Mouse (Mus musculus): ENCODE measurements around the gene Zfp473.

Gene Zfp473

GRCm38 (mm10) chr7:44709881-44710280, 41.0 kb downstream of the Zfp473 start:
- 84% methylated on average over 5 of the region's 5 CpGs for WGBS

DNA sequence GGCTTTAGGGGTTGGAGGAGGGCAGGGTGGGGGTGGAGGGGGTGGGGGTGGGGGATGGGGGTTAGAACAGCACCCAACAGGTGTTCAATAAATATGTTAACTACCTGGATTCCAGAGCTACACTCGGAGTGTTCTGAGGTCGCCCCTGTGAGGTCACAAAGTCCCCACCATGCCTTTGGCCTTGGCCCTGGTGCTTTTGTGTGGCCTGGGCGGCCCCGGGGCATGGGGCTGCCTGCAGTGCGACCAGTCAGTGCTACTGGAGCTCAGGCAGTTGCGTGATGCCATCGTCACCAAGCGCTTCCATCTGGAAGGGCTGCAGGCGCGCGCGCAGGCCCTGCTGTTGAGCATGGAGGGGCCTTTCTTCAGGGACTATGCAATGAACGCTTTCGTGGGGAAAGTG, 42.3 kb downstream of the Zfp473 start, which contains the start of gene Izumo2:
Izumo2 (plus strand) TSS at position 169 of the 400 bp plus-strand sequence.
- 84% methylated on average over 14 of the region's 14 CpGs for WGBS

DNA sequence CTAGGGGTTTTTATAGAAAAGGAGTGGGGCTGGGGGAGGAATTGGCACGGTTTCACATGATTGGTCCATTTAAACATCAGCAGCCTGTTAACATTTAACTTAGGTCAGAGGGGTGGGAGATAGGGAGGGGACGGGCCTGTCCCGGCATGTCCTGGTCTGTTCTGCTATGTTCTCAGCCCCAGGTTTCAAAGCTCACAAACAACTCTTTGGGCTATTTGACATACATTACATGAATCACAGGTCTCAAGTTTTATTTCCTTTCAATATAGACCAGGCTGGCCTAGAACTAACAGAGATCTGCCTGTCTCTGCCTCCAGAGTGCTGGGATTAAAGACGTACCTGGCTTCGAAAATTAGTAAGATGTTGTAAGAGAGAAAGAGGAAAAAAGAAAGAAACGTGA, 42.8 kb downstream of the Zfp473 start:
- 91% methylated on average over 6 of the region's 6 CpGs for WGBS

DNA sequence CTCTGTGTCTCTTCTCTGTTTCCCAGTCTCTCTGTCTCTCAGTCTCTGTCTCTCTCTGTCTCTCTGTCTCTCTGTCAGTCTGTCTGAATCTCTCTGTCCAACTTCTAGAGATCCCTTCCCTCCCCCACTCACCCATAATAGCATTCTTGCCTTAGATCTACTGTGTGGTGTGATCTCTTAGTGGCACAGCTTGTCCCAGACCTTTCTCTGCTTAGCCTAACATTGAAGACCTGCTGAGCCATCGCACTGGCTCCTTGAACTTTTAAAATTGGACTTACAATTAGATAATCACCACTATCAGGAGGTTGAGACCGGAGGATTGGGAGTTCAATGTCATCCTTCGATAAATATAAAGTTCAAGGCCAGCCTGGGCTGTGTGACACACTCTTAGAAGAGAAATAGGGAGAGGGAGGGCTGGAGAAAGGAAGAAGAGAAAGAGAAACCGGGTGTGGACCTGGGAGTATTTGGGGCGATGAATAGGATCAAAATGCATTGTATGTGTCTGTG, 43.6 kb downstream of the Zfp473 start:
- 90% methylated on average over 5 of the region's 5 CpGs for WGBS

DNA sequence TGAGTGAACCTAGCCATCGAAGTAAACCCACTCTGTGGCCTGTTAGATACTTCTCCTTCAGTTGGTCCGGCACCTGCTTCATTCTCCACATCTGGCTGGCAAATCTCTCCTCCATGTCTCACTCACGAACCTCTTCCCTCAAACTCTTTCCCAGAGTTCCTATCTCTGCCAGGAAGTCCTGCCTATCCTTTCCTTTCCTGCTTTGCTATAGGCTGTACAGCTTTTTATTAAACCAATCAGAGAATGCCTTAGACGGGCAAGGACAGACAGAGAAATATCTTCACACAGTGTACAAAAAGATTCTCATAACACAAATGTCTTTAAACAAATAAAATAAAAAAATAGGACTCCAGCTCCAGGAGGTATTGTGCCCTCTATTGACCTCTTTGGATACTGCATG, 45.8 kb downstream of the Zfp473 start:
- WGBS = 89% methylated on average over 4 of the region's 4 CpGs

- 53% methylated on average over 3 of the region's 3 CpGs for WGBS
These were observed 46.5 kb downstream of the Zfp473 start for GRCm38 (mm10) chr7:44704363-44704762.

DNA sequence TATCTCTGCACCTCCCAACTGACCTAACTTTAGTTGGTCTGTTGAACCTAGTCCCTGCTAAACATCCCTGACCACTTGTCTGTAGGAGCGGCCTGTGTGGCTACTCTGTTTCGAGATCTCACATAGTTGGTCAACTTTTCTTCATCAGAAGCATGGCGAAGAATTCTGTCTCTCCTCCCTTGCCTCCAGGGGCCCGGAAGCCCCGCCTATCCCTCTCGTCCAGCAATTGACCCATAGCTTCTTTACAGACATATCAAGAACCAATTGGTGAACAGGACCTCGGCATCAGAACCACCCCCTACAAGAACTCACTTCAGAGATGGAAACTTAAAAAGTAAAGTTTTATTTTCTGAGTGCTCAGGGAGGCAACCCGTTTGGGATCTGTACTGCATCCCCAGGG, 47.9 kb downstream of the Zfp473 start:
- WGBS = 85% methylated on average over 8 of the region's 8 CpGs

DNA sequence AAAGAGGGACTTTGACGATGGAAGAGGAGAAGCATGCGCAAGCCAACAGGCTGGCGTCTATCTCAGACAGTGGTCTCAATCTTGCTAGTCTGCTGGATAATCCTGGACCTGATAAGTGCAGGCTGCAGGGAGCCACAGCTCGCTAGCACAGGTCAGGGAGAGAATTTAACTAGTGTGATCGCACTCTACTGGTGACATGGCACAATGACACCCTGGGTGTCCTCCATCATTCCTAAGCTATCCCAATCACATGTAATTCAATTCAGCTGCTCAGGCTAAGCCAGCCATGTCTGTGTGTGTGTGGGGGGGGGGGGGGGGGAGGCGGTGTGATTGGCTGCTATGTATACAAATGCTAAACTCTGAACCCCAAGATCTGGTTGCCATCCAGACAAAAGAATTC, 48.9 kb downstream of the Zfp473 start:
- WGBS = 26% methylated on average over 6 of the region's 6 CpGs

- WGBS = 70% methylated on average over 7 of the region's 7 CpGs
These were observed 52.9 kb downstream of the Zfp473 start for GRCm38 (mm10) chr7:44697980-44698379.

DNA sequence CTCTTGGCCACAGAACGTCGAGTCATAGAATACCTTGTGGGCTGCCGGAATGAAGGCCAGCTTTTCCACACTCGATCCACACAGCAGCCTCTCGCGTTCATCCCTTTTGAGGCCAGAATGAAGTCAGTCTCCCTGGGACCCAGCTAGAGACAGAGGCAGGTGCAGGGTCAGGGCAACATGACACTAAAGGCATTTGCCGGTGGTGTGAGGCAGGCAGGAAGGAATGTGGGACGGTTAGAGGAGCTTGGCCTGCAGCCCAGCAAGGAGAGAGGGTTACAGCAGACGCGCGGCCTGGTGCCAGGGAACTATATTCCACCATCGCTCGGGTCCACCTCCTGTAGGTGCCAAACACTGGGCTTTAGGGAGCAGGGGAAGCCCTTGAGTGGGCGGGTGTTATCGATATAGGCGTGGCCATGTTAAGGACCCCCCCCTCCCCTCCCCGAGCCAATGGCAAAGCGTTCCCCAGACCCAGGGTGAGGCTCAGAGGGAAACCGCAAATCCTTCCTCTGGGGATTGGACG, 53.6 kb downstream of the Zfp473 start:
- WGBS = 37% methylated on average over 20 of the region's 20 CpGs

DNA sequence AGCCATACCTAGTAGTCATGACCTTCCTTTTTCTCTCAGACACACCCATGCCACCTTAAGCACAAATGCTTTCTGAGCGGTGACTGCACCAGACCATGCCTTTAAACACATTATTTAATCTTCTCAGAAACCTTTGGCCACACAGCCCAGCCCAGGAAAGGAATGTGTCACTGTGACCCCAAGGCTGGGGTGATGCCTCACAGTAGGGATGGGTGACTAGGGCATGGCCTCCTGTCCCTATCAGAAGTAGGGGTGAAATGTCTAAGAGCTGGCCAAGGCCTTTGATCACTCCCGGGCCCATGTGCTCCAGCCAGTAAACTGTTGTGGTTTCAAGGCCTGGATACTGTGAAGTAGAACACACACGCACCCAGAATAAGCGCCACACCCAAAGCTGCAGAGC, 55.6 kb downstream of the Zfp473 start:
- 92% methylated on average over 4 of the region's 4 CpGs for WGBS

GRCm38 (mm10) chr7:44693427-44694175, 57.2 kb downstream of the Zfp473 start:
- 82% methylated on average over 10 of the region's 10 CpGs for WGBS

- WGBS = 76% methylated on average over 7 of the region's 7 CpGs
These were observed 61.5 kb downstream of the Zfp473 start for GRCm38 (mm10) chr7:44689331-44689730.

DNA sequence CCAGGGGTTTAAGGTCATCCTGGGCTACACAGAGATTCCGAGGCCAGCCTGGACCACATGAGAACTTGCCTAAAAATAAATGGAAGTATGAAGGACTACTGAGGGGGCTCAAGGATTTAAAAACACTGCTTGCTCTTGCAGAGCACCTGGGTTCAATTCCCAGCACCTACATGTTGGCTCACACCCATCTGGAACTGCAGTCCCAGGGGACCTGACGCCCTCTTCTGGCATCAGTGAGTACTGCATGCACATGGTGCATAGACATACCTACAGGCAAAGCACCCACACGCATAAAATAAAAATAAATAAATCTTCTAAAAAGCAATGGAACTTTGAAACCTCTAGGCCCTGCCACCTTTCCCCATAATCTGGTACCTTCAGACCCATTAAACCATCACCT, 62.0 kb downstream of the Zfp473 start:
- 67% methylated on average over 3 of the region's 3 CpGs for WGBS

- WGBS = 68% methylated on average over 17 of the region's 17 CpGs
These were observed 65.1 kb downstream of the Zfp473 start for GRCm38 (mm10) chr7:44685531-44686402.

- 88% methylated on average over 8 of the region's 8 CpGs for WGBS
These were observed 67.2 kb downstream of the Zfp473 start for GRCm38 (mm10) chr7:44683656-44684055.
